Mouse (Mus musculus): ENCODE results near the gene Matn3.
A peak's percentile ranks its signal among the peaks of the same experiment; 100 is the strongest.
"Not testable (repeated sequence)": the region's sequence is repeated elsewhere in the genome, so short reads cannot be mapped to it uniquely, and the experiment has no call there.

Gene Matn3

DNA sequence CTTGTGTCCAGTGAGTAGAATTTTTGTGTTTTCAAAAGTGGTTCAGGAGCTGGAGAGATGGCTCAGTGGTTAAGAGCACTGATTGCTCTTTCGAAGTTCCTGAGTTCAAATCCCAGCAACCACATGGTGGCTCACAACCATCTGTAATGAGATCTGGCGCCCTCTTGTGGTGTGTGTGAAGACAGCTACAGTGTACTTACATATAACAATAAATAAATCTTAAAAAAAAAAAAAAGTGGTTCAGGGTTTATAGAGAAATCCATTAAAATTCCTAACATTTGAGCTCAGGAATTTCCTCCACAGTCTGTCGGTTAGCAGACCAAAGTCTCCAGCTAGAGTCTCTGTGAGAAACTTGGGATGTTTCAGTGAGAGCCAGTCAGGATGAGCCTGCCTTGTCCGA is 11.5 kb upstream of the Matn3 start:
- DNase-seq (ENCODE audit: extremely low spot score), result not testable (repeated sequence)

DNA sequence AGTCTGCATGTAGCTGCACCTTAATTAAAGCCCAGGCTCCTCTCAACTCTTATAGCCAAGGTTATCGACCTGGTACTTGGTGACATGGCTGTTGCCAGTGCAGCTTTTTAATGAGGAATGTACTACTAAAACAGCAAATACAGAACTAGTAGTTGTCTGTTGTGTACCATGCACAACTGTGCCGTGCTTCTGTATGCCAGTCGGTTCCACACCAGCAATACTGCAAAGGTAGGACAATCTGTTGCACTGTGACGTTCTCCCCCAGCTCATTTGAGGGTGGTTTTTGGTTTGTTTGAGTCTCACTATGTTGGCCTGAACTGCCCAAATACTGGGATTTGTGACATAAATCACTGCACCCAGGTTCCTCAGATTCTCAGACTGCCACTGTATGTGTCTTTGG is 8.2 kb upstream of the Matn3 start:
- no peak for DNase-seq (ENCODE audit: extremely low spot score)

DNA sequence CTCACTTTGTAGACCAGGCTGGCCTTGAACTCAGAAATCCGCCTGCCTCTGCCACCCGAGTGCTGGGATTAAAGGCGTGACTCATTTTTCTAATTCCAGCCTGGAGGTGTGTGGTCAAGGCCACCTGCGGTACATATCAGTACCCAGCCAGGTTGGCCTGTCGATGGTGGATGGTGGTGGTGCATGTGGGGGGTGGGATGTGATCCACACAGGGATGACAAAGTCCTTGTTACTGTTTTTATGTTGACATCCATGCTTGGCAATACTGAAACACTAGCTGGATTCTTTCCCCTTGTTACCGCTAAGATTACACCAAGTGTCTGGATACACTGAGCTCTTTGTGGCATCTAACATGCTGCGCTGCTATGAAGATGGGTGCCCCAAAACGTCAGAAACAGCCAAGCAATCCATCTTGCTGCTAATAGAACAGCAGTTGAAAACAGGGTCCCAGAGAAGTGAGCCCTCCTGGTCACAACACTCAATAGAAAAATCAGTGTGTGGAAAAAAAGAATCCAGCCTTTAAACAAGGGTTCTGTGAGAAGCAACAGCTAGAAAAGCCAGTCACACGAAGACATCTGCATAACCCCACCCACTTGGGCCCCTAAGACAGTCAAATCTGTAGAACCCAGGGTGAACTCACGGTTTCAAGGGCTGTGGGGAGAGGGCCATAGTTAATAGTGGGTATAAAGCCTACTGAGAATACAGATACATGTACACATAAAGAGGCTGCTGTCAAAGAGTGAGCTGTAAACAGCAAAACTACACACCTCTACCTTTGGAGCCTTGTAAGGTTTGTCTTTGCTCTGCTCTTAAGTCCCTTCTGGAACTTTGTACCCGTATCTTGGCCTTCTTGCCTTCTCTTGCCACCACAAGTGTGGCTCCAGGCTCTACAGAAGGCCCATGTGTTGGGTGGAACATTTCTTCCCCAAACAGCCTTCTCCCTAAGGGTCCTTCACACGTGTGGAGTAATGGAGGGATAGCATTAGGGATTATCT is 7.4 kb upstream of the Matn3 start:
- no peak for DNase-seq (ENCODE audit: extremely low spot score)

DNA sequence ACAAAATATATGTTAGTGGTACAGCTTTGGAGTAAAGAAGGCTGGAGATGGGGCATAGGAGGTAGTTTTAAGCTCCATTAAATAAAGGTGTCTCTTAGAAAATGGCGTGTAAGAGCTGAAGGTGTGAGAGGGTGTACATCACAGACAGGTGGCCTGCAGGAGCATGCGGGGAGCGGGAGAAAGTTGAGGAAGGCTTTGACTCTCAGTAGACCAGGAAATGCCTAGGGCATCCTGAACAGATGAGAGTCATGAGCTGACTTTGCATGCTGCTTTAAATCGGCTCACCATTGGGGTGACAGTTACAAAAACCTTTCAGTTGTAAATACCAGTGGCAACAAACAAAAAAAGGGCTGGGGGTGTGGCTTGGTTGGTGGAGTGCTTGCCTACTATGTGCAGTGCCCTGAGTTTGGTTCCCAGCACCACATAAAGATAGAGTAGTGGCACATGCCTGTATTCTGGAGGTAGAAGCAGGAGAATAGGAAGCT is 6.6 kb upstream of the Matn3 start:
- DNase-seq (ENCODE audit: extremely low spot score), result no peak

DNA sequence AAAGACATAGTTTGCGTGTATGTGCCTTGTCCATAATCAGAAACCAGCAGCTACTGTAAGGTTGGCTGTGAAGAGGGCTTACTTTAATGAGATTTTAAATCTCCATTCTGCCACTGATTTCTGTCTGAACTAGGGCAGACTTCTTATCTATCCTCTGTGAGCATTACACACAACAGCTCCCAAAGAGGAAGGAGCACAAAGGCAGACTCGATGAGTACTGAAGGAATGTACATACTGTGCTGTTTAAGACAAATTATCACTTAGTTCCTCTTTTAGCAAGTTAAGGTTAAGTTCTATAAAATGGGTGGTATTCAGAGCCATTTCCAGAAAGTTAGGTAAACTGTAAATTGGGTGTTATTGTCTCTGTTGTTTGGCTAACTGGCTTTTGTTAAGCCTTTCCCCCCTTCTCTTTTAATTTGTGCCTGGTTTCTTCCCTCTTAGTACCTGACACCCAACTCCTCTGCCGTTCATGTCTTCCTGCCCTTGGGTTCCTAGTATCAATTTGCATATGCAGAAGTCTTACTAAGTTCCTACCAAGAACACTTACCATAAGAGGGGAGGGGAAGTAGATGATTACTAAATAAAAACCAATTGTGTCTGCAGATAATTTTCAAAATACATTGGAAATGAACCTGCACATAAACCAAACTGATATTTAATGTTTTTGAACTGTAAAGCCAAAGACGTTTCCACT is 5.9 kb upstream of the Matn3 start:
- no peak for DNase-seq (ENCODE audit: extremely low spot score)

DNA sequence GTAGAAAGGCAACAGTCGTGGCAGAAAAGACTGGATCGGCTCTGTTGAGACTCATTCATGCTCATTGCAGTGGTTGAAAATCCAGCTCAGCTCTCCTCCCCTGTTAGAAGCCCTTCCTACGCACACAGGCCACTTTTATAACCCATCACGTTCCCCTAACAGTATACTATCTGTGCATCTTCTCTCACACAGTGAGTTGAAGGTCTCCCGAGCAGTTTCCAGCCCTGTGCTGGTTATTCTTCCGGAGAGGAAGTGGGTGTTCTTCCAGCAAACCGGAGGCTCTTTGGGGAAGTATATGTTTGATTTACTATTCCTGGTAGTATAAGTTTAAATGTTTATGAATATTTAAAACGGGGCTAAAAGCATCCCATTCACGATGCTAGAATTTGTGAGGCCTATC is 566 bp upstream of the Matn3 start:
- DNase-seq (ENCODE audit: extremely low spot score), result no peak

DNA sequence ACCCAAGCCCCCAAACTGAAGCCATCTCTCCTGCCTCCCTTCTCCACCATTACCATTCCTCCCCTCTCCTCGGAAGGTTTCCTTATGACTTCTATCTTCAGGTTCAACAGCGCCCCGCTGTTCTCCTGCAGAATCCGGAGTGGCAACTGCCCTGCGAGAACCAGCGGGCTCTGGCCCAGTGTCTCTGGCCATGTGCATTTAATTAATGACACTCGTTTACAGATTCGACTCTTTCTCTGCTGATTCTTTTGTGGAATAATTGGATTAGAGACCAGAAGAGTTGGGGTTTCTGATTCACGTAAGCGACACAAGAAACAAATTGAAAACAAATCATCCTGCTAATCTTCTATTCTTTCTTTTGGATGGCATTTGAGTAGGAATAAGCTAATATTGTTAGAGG is 5.4 kb downstream of the Matn3 start:
- no peak for DNase-seq (ENCODE audit: extremely low spot score)

DNA sequence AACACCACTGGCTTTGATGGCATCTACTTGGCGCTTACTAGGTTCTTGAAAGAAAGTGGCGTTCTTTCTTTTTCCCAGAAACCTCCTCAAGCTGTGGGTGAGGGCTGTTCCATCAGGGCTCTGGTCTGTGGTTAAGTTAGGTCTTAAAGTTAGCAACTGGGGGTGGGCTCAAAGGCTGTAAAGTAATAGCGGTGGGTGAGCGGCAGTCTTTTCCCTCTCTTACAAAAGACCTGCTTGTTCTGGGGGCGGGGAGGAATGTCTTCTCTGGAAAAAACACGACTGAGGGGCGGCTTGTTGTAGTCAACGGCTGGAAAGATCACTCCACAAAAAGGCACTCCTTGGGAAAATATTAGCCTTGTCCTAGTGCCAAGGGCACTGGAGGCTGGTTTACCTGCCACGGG is 6.4 kb downstream of the Matn3 start:
- no peak for DNase-seq (ENCODE audit: extremely low spot score)

DNA sequence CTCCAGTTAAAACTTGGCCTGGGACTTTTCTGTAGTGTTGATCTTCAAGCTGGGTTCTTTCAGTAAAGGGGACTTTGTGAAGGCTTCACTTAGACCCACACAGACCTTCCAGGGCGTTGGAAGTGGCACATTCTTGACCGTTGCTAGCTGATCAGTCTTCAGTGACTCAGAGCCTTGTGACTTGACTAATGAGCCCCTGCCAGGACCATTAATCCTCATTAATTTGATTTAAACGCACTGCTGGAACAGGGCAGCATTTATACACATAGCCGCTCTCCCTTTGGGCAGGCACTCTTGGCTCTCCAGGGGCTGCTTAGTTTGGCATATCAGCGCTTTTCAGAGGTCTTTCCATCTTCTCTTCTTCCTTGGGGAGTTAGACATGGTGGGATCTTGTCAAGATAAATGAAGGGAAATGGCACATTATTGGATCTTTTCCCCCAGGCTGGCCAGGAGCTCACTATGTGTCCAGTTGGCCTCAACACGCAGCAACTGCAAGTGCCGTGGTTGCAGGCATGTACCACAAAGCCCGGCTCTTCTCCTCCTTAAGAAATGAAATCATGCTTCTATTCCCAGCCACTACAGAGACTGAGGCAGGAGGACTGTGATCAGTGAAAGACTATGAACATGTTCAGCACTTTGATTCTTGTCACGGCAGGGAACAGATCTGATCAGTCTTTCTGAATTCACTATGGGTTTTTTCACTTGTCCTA is 14.0 kb downstream of the Matn3 start:
- no peak for DNase-seq (ENCODE audit: extremely low spot score)

DNA sequence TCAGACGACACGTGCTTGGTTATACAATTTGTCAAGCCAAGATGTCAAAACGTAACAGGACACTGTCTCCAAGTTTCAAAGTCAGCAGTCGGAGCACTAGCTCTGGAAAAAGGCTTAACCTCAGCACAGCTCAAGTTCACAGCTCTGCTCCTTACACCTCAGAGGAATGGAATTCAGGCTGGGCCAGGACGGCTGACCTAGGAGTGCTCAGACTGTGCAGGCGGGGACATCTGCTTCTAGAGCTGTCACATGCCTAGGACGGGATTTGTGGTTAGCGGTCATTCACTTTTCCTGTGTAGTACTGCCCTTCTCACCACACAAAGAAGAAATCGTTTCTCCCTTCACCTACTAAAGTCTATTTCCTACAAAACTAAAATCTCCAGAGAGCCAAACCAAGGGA is 22.1 kb downstream of the Matn3 start:
- peak; percentile 39 for DNase-seq (ENCODE audit: extremely low spot score)

DNA sequence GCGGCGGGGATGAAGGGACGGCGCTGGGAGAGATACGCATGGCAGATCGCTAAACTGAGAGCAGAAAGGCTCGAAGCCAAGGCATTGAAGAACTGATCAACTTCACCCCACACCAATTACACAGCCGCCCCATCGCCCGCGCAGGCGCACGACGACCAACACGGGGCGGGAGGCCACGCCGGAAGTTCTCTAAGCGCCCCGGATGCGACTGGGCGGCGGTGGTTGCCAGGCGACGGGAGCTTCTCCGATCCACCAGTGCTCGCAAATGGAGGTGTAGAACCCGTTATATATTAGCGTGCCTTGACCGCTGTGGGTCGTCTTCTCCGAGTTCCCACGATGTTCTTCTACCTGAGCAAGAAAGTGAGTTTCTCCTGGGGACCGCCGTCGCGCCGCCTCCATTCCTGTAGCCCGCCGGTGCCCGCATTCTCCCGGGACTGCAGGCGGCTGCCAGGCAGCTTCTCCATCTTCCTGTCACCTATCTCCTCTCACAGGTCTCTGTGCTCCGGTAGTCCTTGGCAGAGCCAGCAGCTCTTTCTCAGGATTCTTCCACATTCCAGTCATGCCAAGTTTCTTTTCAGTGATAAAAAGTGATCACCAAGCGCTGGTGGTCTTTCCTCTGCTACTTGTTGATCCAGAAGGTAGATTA is 26.2 kb downstream of the Matn3 start, which contains the start of gene Wdr35:
Wdr35 (plus strand) TSS at position 73 of the 646 bp plus-strand sequence.
- peak; percentile 87 for DNase-seq (ENCODE audit: extremely low spot score)

DNA sequence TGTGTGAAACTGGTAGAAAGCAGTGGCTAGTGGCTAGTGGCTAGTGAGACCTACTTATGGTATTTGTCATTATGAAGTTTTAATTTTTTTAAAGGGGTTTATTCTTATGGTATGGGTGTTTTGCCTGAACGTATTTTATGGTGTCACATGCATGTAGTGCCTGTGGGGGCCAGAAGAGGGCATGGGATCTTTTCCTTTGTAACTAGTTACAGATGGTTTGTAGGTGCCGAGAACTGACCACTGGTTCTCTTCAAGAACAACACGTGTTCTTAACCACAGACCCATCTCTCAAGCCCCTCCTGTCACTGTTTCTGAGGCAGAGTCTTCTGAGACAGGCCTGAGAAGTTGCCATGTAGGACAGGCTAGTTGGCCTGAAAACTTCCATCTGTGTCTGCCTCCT is 27.3 kb downstream of the Matn3 start:
- DNase-seq (ENCODE audit: extremely low spot score), result no peak

DNA sequence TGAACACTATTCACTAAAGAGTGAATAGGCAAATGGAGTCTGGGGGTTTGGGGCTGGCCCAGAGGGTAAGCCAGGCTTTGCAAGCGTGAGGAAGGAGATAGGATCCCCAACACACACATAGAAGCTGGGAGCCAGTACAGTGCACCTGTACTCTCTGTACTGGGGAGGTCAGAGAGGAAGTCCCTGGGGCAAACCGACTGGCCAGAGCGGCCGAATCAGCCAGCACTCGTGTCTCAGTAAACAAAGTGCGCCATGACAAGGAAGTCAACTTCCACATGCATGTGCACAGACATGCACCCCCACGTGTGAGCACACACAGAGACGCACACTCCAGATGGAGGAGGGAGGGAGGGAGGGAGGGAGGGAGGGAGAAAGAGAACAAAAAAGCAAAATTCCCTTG is 45.5 kb downstream of the Matn3 start:
- no peak for DNase-seq (ENCODE audit: extremely low spot score)

DNA sequence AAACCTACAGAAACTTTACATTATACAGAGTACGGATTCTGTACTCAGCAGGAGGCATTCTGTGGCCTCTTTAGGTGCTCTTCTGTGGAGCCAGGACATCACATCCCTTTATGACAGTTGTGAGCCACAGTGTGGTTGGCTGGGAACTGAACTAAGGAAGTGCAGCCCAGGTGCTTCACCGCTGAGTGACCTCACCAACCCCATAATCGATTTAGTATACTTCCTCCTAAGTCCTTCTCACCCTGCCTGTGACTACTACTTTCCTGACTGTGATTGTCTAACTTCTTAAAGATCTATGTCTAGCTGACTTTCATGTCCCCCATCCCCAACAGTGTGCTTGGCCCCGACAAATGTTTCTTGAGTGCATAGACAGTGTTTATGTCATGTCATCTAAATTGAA is 50.6 kb downstream of the Matn3 start:
- DNase-seq (ENCODE audit: extremely low spot score), result no peak

DNA sequence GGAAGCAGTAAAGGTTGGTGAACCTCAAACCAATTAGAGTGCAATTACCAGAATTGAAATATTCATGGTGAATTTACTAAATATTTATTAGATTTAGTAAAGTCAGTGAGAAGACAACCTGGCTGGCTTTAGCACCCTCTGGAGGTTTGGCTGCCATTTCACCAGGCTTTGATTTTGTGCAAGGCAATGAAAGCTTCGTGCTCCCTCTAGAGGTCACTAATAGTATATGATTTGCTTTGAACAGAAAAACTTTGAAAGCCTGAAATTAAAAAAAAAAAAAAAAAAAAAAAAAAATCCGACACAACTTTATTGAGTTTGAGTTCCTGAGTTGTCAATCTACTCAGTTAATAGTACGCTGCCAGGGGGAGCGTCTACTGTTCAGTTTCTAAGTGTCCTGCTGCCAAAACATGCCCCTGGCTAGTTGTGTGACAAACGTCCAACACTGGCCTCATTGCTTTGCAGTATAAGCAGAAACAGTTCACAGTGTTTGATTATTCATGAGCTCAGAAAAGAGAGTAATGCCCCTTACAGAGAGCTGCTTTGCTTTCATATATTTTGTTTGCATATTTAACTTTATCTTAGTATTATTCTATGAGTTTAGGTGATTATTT is 54.4 kb downstream of the Matn3 start:
- DNase-seq (ENCODE audit: extremely low spot score), result peak; percentile 54

DNA sequence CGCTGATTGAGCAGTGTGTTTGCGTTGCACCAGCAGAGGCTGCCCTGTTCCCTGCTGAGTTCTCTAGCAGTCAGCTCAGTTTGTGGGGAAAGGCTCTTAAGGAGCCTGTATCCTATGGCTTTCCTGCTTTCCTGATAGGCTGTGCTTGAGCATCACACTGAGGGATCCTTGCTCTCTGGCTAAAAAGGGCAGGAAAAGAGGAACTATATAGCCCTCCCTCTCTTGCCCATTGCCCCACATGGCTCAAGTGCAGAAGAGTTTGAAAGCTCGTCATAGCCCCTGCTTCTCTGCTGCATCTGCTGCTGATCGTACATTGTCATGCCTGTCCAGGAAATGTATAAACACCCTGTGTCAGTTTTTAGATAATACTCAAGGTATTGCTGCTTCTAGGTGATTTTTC is 59.4 kb downstream of the Matn3 start:
- DNase-seq (ENCODE audit: extremely low spot score), result no peak

DNA sequence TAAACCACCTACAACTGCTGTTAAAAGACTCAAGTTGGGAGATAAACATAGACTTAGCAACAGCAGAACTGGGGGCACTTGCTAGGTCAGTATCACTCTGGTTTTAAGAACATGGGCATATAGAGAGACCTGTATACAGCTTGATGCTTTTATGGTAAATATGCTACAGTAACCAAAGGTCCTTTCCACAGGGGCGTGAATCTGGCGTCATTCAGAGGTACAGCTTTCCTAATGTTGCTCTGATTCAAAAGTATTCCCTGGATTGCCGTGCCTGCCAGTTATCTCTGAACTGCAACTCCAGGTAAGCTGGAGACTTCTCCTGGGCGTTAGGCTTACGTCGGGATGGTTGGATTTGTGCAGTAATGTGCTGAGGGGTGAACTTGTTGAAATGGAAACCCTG is 60.1 kb downstream of the Matn3 start:
- DNase-seq (ENCODE audit: extremely low spot score), result no peak

DNA sequence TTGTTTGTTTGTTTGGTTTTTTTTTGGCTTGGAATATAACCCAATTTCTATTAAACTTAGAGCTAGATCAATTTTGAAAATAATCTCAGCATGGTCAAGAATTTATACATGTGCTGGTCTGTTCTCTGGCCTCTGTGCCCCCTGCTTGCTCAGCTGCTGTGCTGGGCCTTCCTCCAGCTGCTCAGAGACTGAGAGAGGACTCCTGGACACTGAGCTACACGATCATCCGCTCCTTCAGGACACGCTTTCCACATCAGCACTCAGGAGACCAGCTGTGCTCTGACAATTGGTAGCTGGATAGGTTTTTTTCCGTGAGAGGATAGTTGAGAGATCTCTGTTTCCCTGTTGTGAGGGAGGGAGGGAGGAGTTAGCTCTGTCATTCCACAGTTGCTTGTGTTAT is 62.6 kb downstream of the Matn3 start:
- no peak for DNase-seq (ENCODE audit: extremely low spot score)

DNA sequence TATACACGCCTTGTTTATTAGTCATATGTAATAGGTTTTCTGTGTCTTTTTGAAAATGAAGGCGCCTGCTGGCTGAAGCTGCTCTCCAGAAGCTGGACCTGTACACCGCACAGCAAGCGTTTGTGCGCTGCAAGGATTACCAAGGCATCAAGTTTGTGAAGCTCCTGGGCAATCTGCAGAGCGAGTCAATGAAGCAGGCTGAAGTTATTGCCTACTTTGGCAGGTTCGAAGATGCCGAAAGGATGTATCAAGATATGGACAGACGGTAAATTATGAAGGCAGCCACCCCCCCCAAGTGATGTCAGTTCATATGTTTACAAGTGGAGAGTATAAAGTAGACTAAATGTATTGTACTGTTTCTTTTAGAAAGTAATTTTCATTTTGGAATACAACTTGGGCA is 68.6 kb downstream of the Matn3 start:
- DNase-seq (ENCODE audit: extremely low spot score), result no peak

DNA sequence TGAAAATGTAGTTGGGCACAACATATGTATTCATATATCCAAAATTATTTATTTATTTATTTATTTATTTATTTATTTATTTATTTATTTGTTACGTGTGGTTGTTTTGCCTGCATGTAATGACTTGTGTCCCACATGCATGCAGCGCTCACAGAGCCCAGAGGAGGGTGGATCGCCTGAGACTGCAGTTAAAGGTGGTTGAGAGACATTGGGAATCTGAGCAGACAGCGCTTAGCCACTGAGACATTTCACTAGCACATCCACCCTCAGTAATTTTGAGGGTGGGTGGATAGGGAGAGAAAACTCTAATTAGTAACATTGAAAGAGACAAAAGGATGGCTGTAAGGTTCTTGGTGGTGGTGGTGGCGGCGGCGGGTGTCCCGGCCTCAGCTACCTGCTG is 72.7 kb downstream of the Matn3 start:
- DNase-seq (ENCODE audit: extremely low spot score), result no peak

DNA sequence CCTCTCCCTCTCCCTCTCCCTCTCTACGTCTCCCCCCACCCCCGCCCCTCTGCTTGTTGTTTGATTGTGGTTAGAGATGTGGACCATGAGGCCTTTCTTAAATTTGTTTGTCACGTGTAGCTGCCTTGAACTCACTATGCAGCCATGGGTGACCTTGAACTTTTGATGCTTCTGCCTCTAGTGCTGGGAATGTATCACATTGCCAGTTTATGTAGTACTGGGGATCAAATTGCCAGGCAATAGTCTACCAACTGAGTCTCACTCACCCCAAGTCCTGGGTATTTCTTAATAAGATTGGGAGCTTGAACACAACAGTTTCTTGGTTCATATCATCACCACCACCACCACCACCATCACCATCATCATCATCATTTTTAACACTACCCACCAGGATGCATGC is 73.3 kb downstream of the Matn3 start:
- no peak for DNase-seq (ENCODE audit: extremely low spot score)
